Mouse (Mus musculus) small intestine, adult 2 months (tissue): ENCODE measurements around the gene Apoc4.

Source experiments
- CTCF ChIP-seq: fragments of 200-500 bp; IDR thresholded peaks from 2 replicates; pipeline ENCODE4 v1.5.1; 2012; ENCODE audit warnings: low read depth, mild to moderate bottlenecking, control low read depth, inconsistent platforms, low read length, moderate library complexity, mixed read lengths; ENCODE audit not compliant: insufficient replicate concordance, insufficient read length; ENCODE audit errors: extremely low read depth
- POLR2A ChIP-seq: fragments of 200-500 bp; IDR thresholded peaks from 2 replicates; pipeline ENCODE4 v1.6.1; 2012; ENCODE audit warnings: low read depth, mild to moderate bottlenecking, control low read depth, inconsistent platforms, low read length, moderate library complexity

- no peak for TF ChIP-seq POLR2A
- TF ChIP-seq CTCF: no peak
Observed at GRCm38 (mm10) chr7:19722754-19723195, 41.5 kb upstream of the Apoc4 start.
